Mouse (Mus musculus) neural tube, embryonic 12.5 days (tissue): ENCODE results near the gene Cdc6. TPM values are rescaled to one million over a fixed set of nuclear protein-coding genes. Genes with fewer than 3 reads are reported as not detected.
A peak's percentile ranks its signal among the peaks of the same experiment; 100 is the strongest.

Experiments
- ATAC-seq: fragments of 200-750 bp; cut with Nextera tagmentation; 2 replicates; pipeline ENCODE4 v1.8.0; 2017; ENCODE audit warnings: low read depth, mild to moderate bottlenecking, moderate TSS enrichment, moderate library complexity; ENCODE audit not compliant: low FRiP score
- H3K27ac ChIP-seq: fragments of 300-500 bp; sonication (generic); 2 replicates; pipeline ENCODE4 v1.5.1; 2016
- H3K27me3 ChIP-seq: fragments of 300-500 bp; sonication (generic); replicated peaks from 2 replicates; pipeline ENCODE4 v1.6.1; 2016; ENCODE audit warnings: mild to moderate bottlenecking
- H3K36me3 ChIP-seq: fragments of 300-500 bp; sonication (generic); 2 replicates; pipeline ENCODE4 v1.6.1; 2016; ENCODE audit warnings: mild to moderate bottlenecking
- H3K4me1 ChIP-seq: fragments of 300-500 bp; sonication (generic); 2 replicates; pipeline ENCODE4 v1.6.1; 2016
- H3K4me2 ChIP-seq: fragments of 300-500 bp; sonication (generic); replicated peaks from 2 replicates; pipeline ENCODE4 v1.6.1; 2016; ENCODE audit warnings: mild to moderate bottlenecking
- H3K4me3 ChIP-seq: fragments of 300-500 bp; sonication (generic); 2 replicates; pipeline ENCODE4 v1.5.1; 2016
- H3K9ac ChIP-seq: fragments of 300-500 bp; sonication (generic); 2 replicates; pipeline ENCODE4 v1.6.1; 2016; ENCODE audit warnings: mild to moderate bottlenecking
- H3K9me3 ChIP-seq: fragments of 300-500 bp; sonication (generic); 2 replicates; pipeline ENCODE4 v1.6.1; 2016; ENCODE audit warnings: mild to moderate bottlenecking
- WGBS: fragments of 180-500 bp; shearing (Covaris S2); methylation state at CpG from one replicate; pipeline ENCODE4 v1.1.7; 2016; 5-methylcytosine and 5-hydroxymethylcytosine counted together
- polyA plus RNA-seq: library from polyadenylated mRNA; unstranded; fragments of >200 nt; fragmentation: Nextera tagmentation; extraction: Ambion mirVana; gene quantifications from 2 replicates; pipeline ENCODE4 v1.2.1, GENCODE M21; 2016

Cdc6 gene
- polyA plus RNA-seq, 1 experiment from 2014 or later = 19.2 TPM

DNA sequence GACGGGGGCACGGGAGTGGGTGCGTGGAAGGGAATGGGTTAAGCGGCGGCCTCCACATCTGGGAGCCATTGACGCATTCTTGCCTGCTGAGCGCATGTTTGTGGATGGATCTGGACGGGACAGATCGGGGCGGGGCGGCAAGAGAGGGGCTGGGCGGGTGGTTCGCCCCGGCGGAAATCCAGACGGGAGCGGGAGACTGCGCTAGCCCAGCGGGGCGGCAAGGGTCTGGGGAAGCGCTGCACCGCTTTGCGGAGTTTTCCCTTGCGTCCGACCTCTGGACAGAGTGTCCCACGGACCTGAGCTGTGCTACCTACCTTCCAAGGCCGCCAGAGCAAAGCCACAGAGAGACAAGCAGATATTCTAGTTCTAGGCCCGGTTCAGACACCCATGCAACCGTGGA, 28.6 kb downstream of the Cdc6 start:
- Histone ChIP-seq H3K27me3 (no peaks in the 10 kb centered on the region), H3K9me3 (no peaks in the 10 kb centered on the region), H3K4me2 (peak overlapping the region; percentile 93), H3K9ac (peak overlapping the region; percentile 55), H3K4me3 (peak overlapping the region; percentile 61), H3K36me3 (no peaks in the 10 kb centered on the region), H3K27ac (no peak overlapping the region), H3K4me1 (peaks cover 79% of the 10 kb centered on the region)
- 2% methylated on average over 29 of the region's 29 CpGs for WGBS
- ATAC-seq = no peak

DNA sequence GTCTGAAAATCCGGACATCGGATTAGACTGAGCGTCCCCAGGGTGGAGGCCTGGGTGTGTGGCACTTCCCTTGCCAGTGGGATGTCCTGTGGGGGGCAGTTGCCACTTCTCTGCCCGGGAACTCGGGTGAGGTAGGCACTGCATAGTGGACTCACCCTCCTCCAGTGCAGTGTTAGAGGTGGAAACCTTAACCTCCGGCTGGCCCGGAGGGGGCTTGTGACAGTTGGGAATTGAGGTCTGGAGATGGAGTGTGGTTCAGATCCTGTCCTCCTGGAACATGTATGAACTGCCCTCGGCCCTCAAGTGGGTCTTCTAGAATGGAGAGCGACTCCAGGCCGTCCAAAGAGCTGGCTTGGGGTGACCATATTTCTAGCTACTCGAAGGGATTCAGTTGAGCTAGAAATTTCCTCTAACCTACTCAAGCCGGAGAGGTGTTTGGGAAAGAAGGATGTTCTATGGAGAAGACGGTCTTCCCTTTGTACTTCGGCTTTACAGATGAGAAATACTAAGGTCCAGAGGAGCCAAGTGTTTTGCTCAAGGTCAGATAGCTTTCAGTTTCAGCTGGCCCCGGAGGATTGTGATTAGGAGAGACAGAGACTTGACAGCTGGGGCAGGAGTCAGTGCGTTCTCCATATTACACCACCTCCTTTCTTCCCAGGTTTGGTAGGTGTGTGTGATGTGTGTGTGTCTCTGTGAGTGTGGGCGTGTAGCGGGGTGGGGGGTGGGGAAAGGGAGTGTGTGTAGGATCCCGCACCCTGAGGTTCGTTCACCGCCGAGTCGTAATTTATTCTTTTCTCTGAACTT, 29.2 kb downstream of the Cdc6 start:
- Histone ChIP-seq H3K27ac (no peak overlapping the region), H3K4me1 (peaks cover 79% of the 10 kb centered on the region), H3K36me3 (no peaks in the 10 kb centered on the region), H3K4me2 (peak overlapping the region; percentile 93), H3K9ac (peak overlapping the region; percentile 55), H3K4me3 (peak overlapping the region; percentile 61), H3K27me3 (no peaks in the 10 kb centered on the region), H3K9me3 (no peaks in the 10 kb centered on the region)
- 3% methylated on average over 22 of the region's 23 CpGs for WGBS
- peak; percentile 32 for ATAC-seq

DNA sequence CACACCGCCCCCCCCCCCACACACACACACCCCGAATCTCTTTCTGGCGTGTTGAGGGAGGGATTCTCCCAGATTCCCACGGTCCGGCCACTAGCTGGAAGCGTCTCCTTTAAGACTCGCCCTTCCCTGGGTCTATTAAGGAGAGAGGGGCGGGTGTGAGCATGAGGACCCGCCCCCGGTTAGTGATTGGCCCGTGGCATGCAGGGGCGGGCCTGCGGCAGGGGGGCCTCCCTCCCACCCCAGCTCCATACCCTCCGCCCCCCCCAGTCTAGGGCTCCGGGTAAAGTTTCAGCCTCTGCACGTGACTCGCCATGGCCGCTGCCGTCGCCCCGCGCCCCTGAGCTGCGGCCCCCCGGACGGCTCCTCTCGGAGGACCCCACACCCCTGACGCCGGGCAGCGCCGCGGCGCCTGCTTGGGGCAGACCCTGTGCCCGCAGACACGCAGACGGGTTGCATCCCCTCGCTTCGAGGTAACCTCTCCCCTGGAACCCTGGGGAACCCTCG, 29.9 kb downstream of the Cdc6 start:
- H3K4me3 ChIP-seq = peak overlapping the region; percentile 61
- H3K36me3 ChIP-seq = no peaks in the 10 kb centered on the region
- H3K4me2 ChIP-seq = peak overlapping the region; percentile 93
- H3K27ac ChIP-seq = no peak overlapping the region; the same call in 1 of the 2 replicates
- ATAC-seq = peak; percentile 83
- no peaks in the 10 kb centered on the region for H3K9me3 ChIP-seq
- peak overlapping the region; percentile 78 for H3K9ac ChIP-seq
- no peaks in the 10 kb centered on the region for H3K27me3 ChIP-seq
- peaks cover 78% of the 10 kb centered on the region for H3K4me1 ChIP-seq
- WGBS = under 1% methylated on average over 38 of the region's 38 CpGs

DNA sequence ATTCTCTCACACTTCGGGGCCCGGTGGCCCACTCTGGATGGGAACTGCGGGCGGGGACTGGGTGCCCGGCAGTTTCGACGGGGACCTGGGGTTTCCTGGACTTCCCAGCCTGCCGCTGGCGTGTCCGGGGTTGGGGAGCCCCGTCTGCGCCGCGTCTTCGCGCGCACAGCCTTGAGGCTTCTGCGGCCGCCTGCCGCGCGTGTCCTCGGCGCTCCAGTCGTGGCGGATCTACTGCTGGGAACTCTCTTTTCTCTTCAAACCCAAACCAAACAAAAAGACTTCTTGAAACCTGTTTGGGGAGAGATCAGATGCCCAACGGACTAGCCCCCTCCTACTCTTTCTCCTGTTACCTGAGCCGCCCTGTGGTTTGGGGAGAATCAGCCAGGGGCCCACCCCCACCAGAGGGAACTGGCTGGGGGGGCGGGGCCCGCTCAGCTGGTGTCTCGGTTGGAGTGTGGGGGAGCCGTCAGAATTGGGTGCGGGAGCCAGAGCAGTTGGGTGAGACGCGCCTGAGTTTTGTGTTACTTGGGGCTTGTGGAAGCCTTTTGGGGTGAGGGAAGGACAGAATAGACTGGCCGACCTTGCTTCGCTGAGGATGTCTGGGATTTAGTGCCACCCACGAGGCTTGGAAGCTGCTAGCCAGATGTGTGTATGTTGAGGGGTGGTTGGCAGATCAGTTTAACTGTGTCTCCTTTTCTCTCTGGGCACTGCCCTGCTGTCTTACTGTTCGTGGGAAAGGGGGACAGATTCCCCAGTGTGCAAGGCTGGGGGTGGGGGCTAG, 30.5 kb downstream of the Cdc6 start:
- ATAC-seq = no peak
- H3K27ac ChIP-seq = peak overlapping the region; percentile 46; the same call in 1 of the 2 replicates
- WGBS = under 1% methylated on average over 39 of the region's 39 CpGs

DNA sequence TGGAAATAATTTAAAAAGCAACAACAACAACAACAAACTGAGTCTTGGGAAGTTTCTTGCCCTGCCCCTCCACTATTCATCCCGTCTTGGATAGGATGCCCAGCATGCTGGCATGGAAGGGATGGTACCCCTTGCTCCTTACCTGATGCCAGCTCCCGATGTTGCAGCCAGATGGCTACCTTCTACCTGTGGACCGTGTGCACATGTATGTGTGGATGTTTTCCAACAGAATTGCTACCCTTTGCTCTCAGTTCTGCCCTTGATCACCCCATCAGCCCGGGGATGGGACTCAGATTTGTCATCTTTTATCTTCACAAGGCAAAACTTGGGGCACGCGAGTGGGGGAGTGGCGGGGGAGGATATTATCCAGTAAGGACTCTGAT, 31.1 kb downstream of the Cdc6 start:
- H3K4me1 ChIP-seq = peaks cover 78% of the 10 kb centered on the region
- no peak for ATAC-seq
- H3K9me3 ChIP-seq = no peaks in the 10 kb centered on the region
- peak overlapping the region; percentile 78; the same call in 1 of the 2 replicates for H3K9ac ChIP-seq
- H3K4me3 ChIP-seq = peak overlapping the region; percentile 61
- 48% methylated on average over 7 of the region's 7 CpGs for WGBS
- peak overlapping the region; percentile 93 for H3K4me2 ChIP-seq
- no peak overlapping the region for H3K27ac ChIP-seq
- H3K27me3 ChIP-seq = no peaks in the 10 kb centered on the region
- H3K36me3 ChIP-seq = no peaks in the 10 kb centered on the region

More for the DNA sequence above, 30.5 kb downstream of the Cdc6 start:
- Histone ChIP-seq H3K9me3 (no peaks in the 10 kb centered on the region), H3K4me1 (peaks cover 78% of the 10 kb centered on the region), H3K9ac (peak overlapping the region; percentile 78), H3K4me2 (peak overlapping the region; percentile 93), H3K4me3 (peak overlapping the region; percentile 61), H3K36me3 (no peaks in the 10 kb centered on the region), H3K27me3 (no peaks in the 10 kb centered on the region)

DNA sequence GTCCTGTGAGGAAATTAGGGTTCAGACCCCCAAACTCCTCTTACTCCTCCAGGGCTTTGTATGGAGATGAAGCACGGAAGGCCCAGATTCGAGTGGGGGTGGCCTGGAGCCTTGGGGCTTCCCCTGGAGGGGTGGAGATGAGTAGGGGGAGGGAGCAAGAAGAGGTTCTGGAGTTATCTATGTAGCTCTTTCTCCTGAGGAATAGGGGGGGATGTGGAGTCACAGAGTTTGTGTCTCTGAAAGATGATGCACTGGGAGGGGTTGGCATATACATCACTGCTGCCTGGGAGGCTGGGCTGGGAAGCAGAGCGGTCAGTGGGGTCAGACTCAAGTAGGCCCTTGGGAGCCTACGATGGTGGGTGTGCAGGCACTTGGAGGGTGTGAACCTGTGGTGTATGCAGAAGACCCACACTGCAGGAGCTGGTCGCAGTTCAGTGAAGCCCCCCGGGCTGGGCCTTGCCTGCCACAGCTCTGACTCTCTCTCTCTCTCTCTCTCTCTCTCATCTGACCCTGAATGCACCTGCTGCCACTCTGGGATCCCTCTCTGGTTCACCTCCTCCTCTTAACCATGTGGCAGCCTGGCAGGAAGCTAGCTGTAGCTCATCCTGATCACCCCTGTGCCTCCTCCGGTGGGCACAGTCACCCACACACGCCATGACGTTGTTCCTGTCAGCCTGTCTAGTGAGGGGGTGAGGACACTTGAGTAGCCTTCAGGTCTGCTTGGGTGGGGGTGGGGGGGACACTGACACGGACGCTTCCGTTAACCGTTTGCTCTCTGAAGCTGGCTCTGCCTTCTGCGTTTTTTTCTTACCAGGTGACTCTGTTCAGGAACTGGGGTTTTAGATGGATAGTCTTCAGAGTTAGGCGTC, 31.7 kb downstream of the Cdc6 start:
- WGBS = 57% methylated on average over 15 of the region's 15 CpGs
- Histone ChIP-seq H3K4me3 (peak overlapping the region; percentile 61; the same call in 1 of the 2 replicates), H3K27me3 (no peaks in the 10 kb centered on the region), H3K9ac (0 out of 2 replicates have a peak overlapping the region, but pooled peaks have one; percentile 17), H3K4me2 (peak overlapping the region; percentile 93), H3K27ac (no peak overlapping the region), H3K9me3 (no peaks in the 10 kb centered on the region), H3K4me1 (peaks cover 84% of the 10 kb centered on the region), H3K36me3 (no peaks in the 10 kb centered on the region)
- no peak for ATAC-seq

DNA sequence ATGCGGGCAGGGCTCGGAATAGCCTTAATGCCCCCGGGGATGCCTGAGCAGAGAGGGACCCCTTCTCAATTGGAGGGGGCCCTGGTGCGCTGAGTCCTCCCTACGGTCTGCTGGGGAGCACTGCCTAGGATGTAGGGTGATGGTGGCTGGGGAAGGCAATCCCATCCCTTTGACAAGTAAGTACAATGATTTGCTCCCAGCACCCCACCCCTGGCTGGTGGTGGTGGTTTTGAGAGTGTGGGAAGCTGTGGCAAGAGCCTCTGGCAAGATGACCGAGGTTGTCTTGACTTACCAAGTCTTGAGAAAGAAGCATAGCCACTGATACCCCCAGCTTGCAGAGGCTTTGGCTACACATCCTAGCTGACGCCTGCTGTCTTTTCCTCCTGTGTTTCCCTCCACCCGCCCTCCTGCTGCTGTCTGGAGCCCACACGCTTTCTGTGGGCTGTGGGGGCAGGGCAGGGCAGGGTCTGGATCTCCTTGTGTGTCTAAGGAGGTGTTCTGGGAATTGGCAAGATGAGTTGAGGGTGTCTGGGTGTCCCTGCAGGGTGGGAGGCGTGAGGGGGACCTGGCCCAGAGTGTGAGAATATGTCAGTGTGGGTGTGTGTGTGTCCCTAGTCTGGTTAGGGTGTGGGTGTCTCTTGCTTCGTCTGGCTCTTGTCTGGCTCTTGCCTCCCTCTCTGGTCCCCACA, 32.5 kb downstream of the Cdc6 start:
- Histone ChIP-seq H3K4me1 (peaks cover 92% of the 10 kb centered on the region), H3K4me2 (peak overlapping the region; percentile 93), H3K27ac (no peak overlapping the region), H3K9ac (peak overlapping the region; percentile 65; the same call in 1 of the 2 replicates), H3K27me3 (no peaks in the 10 kb centered on the region), H3K4me3 (0 out of 2 replicates have a peak overlapping the region, but pooled peaks have one; percentile 5), H3K9me3 (no peaks in the 10 kb centered on the region), H3K36me3 (no peaks in the 10 kb centered on the region)
- ATAC-seq = no peak
- WGBS = 58% methylated on average over 11 of the region's 11 CpGs

DNA sequence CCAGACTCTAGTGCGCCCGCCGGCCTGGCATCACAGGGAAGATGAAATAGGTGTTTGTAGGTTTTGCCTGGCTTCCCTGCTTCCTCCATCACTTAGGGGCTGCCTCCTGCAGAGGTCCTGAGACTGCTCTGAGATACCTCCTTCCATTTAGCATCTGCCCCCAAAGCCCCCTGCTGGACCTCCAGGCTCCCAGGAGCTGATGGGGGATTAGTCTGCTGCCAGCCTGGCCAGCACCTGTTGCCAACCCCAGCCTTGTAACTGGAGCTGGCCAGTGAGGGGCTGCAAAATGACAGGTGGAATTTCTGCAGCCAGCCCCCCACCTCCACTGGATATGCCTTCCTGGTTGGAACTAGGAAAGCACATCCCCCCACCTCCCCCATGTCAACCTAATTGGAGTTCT, 33.2 kb downstream of the Cdc6 start:
- Histone ChIP-seq H3K27ac (peak overlapping the region; percentile 44; the same call in 1 of the 2 replicates), H3K4me3 (0 out of 2 replicates have a peak overlapping the region, but pooled peaks have one; percentile 5), H3K36me3 (no peaks in the 10 kb centered on the region), H3K9me3 (no peaks in the 10 kb centered on the region), H3K9ac (peak overlapping the region; percentile 65; the same call in 1 of the 2 replicates), H3K27me3 (no peaks in the 10 kb centered on the region), H3K4me1 (peaks cover 90% of the 10 kb centered on the region), H3K4me2 (peak overlapping the region; percentile 93)
- 48% methylated on average over 3 of the region's 3 CpGs for WGBS
- ATAC-seq = no peak

DNA sequence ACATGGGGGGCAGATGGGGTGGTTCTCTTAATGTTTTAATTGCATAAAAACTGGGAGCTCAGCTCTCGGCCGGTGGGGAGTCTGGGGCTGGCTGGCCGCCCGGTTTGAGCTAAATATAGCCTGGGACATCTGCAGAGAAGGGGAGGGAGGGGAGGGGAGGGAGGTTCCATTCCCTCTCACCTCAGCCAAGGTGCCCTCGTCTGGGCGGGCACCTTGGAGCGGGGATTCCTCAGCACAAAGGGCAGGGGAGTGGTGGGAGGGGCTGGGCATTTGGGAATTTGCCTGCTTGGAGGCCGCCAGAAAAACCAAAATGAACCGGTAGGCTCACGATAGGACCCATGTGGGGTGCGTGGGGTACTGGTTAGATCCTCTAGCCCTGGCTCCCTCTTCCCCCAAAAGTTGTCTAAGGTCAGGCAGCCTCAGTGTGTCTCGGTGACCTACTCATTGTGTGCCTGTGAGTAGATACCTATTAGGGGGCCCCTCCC, 33.8 kb downstream of the Cdc6 start:
- no peaks in the 10 kb centered on the region for H3K36me3 ChIP-seq
- 3% methylated on average over 12 of the region's 12 CpGs for WGBS
- peaks cover 84% of the 10 kb centered on the region for H3K4me1 ChIP-seq
- H3K4me2 ChIP-seq = peak overlapping the region; percentile 93
- H3K9ac ChIP-seq = peak overlapping the region; percentile 65
- H3K9me3 ChIP-seq = no peaks in the 10 kb centered on the region
- H3K4me3 ChIP-seq = peak overlapping the region; percentile 43
- no peak for ATAC-seq
- peak overlapping the region; percentile 44 for H3K27ac ChIP-seq
- H3K27me3 ChIP-seq = no peaks in the 10 kb centered on the region

DNA sequence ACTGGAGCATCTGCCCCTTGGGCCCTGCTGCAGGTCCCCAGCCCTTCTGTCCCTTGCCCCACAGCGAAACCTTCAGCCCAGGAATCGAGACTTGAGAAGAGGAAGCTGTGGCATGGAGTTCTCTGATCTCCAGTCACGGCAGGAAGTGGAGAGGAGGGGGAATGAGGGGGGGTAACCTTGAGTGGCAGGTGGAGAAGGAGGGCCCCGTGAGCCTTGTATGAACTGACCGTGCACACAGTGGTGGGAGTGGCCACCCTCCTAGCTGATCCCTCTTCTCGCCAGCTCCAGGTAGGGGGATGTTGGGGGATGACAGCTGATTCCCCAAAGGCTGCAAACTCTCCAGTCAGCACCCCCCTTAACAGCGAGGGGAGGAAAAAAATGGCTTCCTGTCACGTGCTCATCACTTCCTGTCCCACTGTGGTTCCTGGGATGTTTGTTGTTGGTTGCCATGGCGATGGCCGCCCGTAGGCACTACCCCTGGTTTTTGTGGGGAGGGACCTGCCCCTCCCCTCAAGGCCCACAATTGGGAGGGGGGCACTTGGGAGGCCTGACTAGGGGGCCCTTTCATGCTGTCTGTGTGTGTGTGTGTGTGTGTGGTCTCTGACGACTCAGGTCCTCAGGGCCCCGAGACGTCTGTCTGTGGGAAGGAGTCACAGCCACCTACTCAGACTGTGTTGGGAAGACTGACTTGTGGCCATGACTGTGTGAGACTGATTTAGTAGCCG, 34.4 kb downstream of the Cdc6 start:
- H3K4me3 ChIP-seq = peak overlapping the region; percentile 43
- H3K4me2 ChIP-seq = peak overlapping the region; percentile 93
- H3K9me3 ChIP-seq = no peaks in the 10 kb centered on the region
- H3K4me1 ChIP-seq = peaks cover 78% of the 10 kb centered on the region
- H3K9ac ChIP-seq = peak overlapping the region; percentile 65
- no peaks in the 10 kb centered on the region for H3K36me3 ChIP-seq
- WGBS = 4% methylated on average over 15 of the region's 15 CpGs
- no peaks in the 10 kb centered on the region for H3K27me3 ChIP-seq
- peak; percentile 55 for ATAC-seq
- peak overlapping the region; percentile 44 for H3K27ac ChIP-seq
